Mouse (Mus musculus): ENCODE data around the gene Herc3.

- TF ChIP-seq CTCF (IDR thresholded peaks at IDR 0.05; ENCODE audit: borderline replicate concordance, extremely low read depth, insufficient read depth, insufficient read length): no peak
- TF ChIP-seq POLR2A (IDR thresholded peaks at IDR 0.05; ENCODE audit: borderline replicate concordance, extremely low read depth, insufficient read depth, insufficient read length, poor library complexity, severe bottlenecking): no peak
Measured at GRCm38 (mm10) chr6:58862446-58862993, 31.3 kb downstream of the Herc3 start.

Data from brain, embryonic 14.5 days (tissue).